Mouse (Mus musculus): Measurements from ENCODE around the gene Pex26.

DNA sequence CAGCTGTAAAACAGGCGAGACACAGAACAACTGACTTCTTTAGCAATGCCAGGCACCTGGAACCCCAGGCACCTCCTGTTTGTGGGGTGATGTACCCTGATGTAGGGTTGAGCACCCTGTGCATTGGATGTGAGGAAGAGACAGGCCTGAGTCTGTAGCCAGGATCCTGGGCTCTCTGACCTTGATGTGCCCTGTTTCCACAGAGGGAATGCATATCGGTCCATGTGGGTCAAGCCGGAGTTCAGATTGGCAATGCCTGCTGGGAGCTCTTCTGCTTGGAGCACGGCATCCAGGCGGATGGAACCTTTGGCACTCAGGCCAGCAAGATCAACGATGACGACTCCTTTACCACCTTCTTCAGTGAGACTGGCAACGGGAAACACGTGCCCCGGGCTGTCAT lies 36.7 kb downstream of the Pex26 start:
- no peak for TF ChIP-seq POLR2A (IDR thresholded peaks at IDR 0.05; ENCODE audit: low read depth, low read length)
- no peak for TF ChIP-seq CTCF (IDR thresholded peaks at IDR 0.05; ENCODE audit: borderline replicate concordance, insufficient read depth, low read length)

All from embryonic fibroblast, embryonic 13.5 days (primary cell).